Mouse (Mus musculus) T-helper 17 cell (primary cell): ENCODE measurements at regions not wholly inside any gene's neighbourhood (a gene's known extent, or its start where the extent isn't known, plus 50 kb on each side); places are given as distances from the start of the nearest gene placed in this dataset.

Experiments used
- in situ Hi-C, 2 experiments: fragments of 300-600 bp; cut with MboI, MseI; formaldehyde crosslinking; loops; 1 replicate in 1 of 2; 2 replicates in 1 of 2; pipeline ENCODE4 v1.15.1; 2025; ENCODE audit warnings: high pct_unique_total_duplicates in 2 of 2

- in situ Hi-C loops, result no loop called here
These were observed 80.9 kb downstream of the Tmem212 start for GRCm38 (mm10) chr3:27815201-27815695.

GRCm38 (mm10) chr3:27804271-27804670, 91.9 kb downstream of the Tmem212 start:
- in situ Hi-C loops, result no loop called here

- in situ Hi-C loops, result loop anchor here in 1 of 2 experiments (10.0 kb wide), 1 partner anchor 1997 kb away; no protein-coding TSS in a partner anchor
These were observed 80.5 kb upstream of the Fndc3b start for GRCm38 (mm10) chr3:27791633-27791951.

- in situ Hi-C loops, result loop anchor here in 1 of 2 experiments (10.0 kb wide), 1 partner anchor 1996 kb away; no protein-coding TSS in a partner anchor
These were observed 80.0 kb upstream of the Fndc3b start for GRCm38 (mm10) chr3:27790932-27791632.

GRCm38 (mm10) chr3:27783926-27784325, 72.8 kb upstream of the Fndc3b start:
- in situ Hi-C loops, result no loop called here

- in situ Hi-C loops, result no loop called here
These were observed 72.4 kb upstream of the Fndc3b start for GRCm38 (mm10) chr3:27783476-27783875.

GRCm38 (mm10) chr3:27782056-27782765, 71.1 kb upstream of the Fndc3b start:
- in situ Hi-C loops, result no loop called here

GRCm38 (mm10) chr3:27779892-27780291, 68.8 kb upstream of the Fndc3b start:
- in situ Hi-C loops, result no loop called here

- in situ Hi-C loops, result no loop called here
These were observed 66.6 kb upstream of the Fndc3b start for GRCm38 (mm10) chr3:27777751-27778150.

- in situ Hi-C loops, result no loop called here
These were observed 62.1 kb upstream of the Fndc3b start for GRCm38 (mm10) chr3:27773176-27773575.

GRCm38 (mm10) chr3:27769438-27769837, 58.3 kb upstream of the Fndc3b start:
- in situ Hi-C loops, result no loop called here

- in situ Hi-C loops, result no loop called here
These were observed 56.1 kb upstream of the Fndc3b start for GRCm38 (mm10) chr3:27767188-27767587.

- in situ Hi-C loops, result no loop called here
These were observed 55.3 kb upstream of the Fndc3b start for GRCm38 (mm10) chr3:27766421-27766820.

GRCm38 (mm10) chr3:27765929-27766328, 54.8 kb upstream of the Fndc3b start:
- in situ Hi-C loops, result no loop called here

- in situ Hi-C loops, result no loop called here
These were observed 53.4 kb upstream of the Fndc3b start for GRCm38 (mm10) chr3:27764556-27764955.

GRCm38 (mm10) chr3:27761031-27761430, 49.9 kb upstream of the Fndc3b start:
- in situ Hi-C loops, result no loop called here
